Mouse (Mus musculus): Measurements from ENCODE around the gene Scin.
A peak's percentile ranks its signal among the peaks of the same experiment; 100 is the strongest.

Scin gene

DNA sequence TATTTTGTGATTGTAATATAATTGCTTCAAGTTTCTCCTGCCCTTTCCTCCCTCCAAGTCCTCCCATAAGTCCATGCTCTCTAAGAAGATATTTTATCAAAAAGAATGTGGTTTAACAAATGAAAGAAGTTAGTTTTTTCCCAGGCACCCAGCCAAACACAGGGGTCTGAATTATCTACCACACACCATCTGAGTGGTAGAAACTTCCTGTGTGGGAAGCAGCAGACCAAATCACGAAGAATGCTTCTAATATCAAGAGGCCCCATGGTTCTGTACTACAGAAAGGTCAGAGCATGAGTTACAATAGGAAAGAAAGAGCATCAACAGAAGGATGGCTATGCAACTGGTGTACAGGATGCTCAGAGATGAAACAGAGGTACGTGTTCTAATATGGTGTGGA is 25.9 kb downstream of the Scin start:
- no peak for DNase-seq (ENCODE audit: low spot score)

DNA sequence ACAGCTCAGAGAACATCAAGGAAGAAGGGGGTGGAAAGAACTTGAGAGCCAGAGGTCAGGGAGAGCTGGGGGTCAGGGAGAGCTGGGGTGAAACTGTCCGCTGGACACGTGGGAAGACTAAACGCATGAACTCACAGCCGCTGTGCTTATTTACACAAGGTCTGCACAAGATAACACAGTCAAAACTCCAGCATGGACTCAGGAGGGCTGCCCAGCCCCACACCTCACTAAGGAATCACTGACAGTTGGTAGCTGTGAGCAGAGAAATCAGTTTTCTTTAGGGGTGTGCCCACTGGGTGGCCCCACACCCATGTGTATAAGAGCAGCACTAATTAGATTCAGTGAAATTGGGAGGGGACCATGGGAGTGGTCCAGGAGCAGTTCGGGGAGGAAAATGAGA is 27.2 kb downstream of the Scin start:
- DNase-seq (ENCODE audit: low spot score): no peak

DNA sequence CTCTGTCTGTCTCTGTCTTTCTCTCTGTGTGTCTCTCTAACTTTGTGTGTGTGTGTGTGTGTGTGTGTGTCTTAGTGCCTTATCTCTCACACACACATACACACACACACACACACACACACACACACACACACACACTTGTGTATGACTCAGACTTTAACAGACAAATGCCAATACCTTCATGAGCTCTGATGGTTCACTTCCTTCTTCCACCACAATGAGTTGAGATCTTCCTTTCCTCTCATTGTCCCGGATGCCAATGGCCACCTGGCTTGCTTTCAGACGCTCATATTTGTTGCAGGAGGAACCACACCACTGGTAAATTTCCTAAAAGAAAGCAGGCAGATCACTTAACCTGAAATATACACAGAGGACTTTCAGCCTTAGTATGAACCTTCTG is 29.3 kb downstream of the Scin start:
- no peak for DNase-seq (ENCODE audit: low spot score)

DNA sequence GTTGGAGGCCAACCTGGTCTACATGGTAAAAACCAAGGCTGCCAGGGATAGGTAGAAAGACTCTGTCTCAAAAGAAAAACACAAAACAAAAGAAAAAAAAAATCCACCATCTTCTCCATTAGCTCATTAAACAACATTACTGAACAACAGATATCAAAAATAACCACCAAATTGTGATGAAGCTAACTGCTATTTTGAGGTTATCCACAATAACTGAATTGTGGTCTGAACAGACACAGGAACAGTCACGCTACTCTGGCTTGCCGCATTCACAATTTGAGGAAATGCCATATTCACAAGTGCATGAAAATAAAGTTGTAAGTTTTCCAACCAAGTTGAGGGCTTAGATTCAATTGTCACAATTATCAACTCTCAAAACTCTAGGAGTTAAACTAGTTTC is 31.7 kb downstream of the Scin start:
- DNase-seq (ENCODE audit: low spot score): no peak

DNA sequence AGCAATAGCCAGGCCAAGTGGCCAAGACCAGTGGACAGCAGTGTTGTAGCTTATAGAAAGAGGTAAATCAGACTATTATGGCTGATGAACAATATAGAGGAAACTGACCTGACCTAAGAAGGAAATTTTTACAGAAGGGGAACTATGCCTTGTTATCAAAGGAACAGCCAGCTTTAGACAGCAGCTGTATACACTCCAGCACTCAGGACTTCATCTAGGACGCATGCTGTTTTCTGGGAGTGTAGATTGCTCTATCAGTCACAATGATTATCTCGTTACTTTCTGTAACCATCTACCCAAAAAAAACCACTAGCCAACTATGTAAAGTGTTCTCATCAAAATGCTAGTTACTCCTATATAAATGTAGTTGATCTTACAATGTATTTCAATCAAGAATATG is 34.6 kb downstream of the Scin start:
- DNase-seq (ENCODE audit: low spot score): no peak

DNA sequence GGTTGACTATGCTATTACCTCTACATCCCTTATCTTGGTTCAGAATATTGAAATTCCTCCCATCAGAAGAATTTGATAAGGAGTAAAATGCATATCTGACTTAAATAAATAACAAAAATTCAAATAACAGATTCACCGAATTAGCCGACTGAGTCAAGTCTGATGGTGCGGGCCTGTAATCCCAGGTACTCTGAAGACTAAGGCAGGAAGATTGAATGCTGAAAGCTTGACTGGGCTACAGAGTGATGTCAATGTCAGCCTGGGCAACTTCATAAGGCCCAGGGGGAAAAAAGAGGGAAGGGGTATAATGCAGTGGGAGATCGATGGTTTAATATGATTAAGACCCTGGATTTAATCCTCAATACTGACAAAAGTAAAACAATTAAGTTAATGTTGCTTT is 36.6 kb downstream of the Scin start:
- DNase-seq (ENCODE audit: low spot score): no peak

DNA sequence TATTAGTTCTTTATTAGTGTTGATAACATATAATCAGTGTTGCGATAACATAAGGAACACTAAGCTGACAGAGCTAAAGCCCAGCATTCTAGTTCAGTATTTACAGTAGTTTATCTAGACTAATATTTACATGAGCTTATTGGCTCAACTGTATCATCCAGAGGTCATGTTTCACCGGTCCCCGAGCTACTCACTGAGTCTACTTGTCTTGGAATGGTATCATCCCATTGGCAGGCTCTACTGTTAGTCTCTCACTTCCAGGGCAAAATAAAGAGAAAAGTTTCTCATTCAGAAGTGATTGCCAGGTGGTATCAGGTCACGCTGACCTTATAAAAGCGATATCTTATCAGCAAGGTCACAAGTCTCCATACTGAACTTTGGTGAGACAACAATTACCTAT is 37.0 kb downstream of the Scin start:
- DNase-seq (ENCODE audit: low spot score): no peak

DNA sequence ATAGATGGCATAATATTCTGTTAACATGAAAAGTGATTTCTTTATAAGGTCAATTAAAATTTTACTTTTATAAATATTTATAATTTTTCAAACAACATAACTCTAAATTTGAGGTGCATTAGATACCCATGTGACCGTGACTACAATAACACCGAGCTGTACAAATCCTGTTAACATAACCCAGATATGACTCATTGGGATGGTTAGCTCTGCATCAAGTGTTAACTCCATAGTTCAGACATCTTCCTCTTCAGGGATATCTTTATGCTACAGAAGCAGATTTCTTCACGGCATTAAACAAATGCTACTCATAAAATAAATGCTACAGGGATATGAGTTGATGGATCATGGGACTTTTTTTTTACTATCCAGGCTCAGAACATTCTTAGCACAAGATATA is 37.6 kb downstream of the Scin start:
- no peak for DNase-seq (ENCODE audit: low spot score)

DNA sequence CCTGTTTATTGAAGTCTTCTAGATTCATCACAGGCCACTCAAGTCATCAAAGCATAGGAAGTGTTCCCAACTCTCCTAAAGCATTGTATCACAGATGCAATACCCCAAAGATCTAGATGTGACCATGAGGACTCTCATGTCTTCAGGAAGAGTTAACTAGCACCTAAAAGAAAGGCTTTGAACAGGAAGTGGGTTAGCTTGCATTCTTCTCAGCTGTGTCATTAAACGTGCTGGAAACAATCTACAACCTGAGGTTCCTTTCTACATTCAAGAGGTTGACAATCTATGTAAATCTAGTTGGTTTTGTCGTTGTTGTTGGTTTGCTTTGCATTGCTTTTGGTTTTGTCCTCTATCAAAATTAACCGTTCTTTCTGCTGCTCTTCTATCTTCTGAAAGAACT is 44.0 kb downstream of the Scin start:
- no peak for DNase-seq (ENCODE audit: low spot score)

DNA sequence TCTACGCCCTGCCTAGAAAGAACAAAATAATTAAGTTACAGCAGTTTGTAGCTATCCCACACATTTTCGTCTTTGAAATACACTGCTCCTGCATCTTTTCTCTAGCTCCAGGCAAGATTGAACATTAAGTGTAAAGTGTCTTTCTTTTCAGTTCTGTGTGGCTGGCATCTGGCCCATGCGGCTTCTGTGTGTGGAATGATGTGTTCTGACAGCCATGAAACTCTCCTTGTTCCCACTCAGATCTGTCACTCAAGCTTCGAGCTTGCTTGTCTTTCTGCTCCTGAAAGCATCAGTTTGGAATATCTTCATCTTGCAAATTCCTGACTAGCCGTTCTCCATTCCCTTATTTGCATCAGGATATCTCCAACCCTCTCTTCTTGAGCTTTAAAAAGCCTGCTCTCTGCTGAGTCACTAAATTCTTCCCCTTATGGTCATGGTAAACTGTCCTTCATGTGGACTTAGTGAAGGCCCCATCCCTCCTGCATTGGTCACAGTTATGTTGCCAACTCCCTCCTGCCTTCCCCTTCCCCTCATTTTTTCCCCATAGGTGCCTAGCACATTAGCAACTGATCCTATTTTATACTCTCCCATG is 48.2 kb downstream of the Scin start:
- no peak for DNase-seq (ENCODE audit: low spot score)

DNA sequence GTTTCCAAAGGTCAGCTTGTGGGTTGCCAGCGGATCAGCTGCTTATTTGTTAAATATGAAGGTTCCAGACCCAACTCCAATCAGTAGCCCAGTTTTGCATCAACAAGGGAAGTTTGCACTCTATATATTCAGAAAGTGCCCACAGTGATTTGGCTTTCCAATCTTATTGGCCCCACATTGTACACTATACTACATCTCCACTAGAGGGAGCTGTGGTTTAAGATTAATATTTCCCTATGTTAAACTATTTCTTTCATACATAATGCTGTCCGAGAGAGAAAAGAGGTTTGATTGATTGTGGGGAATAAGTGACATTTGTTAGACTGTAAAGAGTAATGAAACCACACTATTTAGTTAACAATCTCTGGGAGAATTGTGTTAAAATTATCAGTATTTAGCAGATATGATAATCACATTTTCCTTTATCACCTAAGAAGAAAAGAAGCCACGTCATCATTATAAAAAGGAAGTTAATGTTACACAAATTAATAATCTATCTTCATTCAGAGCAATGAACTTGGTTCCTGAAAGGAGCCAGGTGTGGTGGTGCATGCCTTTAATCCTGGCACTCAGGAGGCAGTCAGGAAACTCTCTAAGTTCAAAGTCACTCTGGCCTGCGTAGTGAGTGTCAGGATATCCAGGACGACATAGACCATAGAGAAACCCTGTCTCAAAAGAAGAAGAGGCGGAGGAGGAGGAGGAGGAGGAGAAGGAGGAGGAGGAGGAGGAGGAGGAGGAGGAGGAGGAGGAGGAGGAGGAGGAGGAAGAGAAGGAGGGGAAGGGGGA is 51.4 kb downstream of the Scin start:
- no peak for DNase-seq (ENCODE audit: low spot score)

DNA sequence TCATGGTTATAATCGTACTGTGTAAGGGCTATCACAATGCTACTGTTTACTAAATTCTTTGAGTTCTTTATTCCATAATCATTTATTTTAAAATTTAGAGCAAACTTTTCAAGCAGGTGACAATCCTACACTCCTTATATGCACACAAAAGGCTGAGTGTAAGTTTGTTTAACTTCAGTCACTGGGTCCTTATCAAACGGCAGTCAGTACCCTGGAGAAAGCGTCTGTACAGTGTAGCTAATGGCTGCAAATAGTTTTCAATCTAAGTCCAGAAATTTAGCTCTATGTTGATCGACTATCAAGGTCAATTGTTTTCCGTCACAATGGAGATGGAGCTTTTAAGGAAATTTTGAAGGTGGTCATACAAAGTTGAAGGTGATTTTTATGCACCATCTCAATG is 52.0 kb downstream of the Scin start:
- no peak for DNase-seq (ENCODE audit: low spot score)

DNA sequence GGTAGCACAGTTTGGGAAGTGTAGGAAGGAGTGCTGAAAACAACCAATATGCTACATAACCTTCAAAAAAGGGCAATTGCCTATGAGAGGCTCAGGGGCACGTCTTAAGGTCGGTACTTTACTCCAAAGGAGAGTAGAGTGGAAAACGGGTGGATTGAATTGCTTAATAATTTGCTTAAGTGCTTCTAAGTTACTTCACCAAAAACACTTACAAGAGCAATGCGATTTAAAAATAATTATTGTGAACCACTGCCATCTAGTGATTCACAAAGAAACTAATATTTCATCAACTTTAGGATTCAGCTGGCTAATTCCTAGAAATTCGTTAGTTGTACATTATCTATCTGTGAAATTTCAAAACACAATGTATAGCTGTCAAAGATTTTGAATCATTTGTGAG is 60.4 kb downstream of the Scin start:
- DNase-seq (ENCODE audit: low spot score): no peak

DNA sequence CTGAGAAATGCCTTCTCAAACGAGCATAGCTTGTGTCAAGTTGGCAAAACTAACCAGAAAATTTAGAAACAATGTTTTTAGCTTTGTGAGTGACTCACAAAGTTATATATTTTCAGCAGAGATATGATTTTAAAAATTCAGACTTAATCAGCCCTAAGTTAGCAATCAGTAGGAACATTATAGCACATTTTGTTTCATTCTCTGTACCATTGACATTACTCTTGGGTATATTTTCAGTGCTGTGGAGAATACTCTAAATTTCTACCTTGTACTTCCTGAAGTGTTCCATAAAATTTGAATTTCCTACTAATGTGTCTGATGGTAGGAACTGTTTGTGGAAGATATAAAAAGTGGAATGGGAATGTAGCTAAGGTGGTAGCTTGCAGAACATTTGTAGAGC is 87.0 kb downstream of the Scin start:
- no peak for DNase-seq (ENCODE audit: low spot score)

DNA sequence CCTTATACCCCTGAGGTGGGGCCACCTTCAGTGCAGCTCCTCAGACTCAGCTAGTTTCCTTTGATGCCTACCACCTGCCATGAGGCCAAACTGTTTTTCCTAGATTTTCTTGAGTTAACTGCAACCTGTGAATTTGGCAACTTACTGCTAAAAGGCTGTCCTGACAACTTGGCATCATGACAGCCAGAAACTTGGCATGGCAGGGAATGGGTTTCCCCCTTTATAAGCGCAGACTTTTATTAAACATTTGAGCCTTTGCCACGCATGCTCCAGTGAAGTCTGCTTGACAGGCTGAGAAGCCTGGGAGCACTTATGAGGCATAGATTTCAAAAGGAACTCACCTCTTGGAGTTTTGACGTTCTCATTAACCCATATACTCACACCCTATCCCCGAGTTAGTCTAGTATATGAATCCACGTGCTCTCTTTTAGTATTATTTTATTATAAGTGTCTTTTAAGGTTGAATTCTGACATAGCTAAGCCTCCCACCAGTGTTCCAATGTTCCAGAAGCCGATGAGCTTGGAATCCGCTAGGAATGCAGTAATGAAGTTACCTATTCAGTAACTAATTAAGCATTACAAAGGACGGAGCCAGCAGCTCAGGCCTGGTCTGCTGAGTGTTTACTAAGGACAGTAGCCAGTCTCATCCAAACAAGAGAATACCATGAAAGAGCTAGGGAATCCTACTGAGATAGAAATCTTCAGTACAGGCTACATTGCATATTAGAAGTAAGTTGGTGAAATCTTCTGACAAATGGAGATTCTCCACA is 90.0 kb downstream of the Scin start:
- no peak for DNase-seq (ENCODE audit: low spot score)

DNA sequence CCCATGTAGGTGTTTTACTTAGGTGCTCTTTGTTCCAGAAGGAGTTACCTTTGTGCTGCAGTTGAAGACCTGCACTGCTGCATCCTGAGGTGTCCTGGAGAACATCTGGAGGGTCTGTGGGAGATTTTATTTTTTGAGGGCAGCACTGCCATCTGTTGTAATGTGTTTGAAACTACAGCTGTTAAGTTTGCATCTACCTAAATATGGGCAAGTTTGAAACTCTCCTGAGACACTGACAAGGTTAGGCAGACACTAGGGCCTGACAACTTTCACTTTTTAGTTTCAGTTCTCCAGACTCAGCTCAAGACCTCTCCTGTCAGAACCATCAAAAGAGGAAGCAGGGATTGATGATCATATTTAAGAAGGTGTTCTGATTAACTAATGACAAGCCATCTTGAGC is 94.0 kb downstream of the Scin start:
- no peak for DNase-seq (ENCODE audit: low spot score)

DNA sequence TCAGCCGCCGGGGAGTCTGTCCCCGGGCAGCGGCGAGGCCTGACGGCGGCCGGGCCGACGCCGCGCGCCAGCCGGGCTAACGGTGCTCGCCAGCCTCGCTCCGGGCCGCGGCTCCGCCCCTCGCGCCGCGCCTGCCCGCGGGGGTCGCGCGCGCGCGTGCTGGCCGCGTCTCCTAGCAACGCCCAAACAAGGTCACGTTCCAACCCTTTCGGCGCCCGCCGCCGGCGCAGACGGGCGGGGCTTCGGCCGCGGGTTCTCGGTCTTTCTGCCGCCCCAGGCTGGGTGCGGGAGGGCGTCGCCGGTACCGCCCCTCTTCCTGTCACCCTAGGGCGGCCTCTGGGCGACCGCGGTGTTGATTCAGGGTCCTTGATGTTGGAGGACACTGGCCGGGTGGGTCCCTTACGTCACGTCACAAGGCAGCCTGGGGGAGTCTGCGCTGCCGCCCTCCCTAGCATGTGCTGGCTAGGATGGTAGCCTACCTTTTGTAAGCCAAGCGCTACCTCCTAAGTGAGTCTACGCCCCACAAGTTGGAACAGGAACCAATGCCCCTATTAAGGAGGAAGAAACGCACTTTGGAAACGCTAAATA is 96.1 kb downstream of the Scin start, which contains the start of gene Arl4a:
TSS of gene Arl4a (minus strand) at position 150 of the 588 bp plus-strand sequence.
- DNase-seq (ENCODE audit: low spot score): peak; percentile 80

DNA sequence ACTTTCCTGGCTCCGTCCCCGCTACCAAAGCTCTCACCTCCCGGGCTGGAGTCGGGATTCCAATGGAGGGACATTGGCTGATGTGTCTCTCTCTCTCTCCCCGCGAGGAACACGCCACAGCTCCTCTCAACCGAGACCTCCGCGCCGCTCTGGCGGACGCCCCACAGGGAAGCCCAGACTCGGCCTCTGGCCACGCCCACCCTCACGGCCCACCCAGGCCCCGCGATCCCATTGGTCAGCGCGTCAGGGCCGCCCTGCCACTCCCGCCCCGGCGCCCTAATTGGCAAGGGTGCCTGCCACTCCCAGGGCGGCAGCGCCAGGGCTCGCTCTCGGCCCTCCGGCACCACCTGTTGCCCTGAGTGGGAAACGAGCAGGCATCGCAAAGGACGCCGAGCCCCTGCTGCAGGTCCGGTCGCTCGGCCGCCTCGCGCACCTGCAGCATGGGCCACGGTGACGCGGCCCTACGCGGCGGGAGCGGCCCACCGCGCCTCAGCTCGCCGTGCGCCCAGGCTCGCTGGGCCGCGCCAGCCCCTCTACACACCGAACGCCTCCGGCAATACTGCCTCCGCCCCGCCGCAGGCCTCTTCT is 96.7 kb downstream of the Scin start:
- peak; percentile 98 for DNase-seq (ENCODE audit: low spot score)

DNA sequence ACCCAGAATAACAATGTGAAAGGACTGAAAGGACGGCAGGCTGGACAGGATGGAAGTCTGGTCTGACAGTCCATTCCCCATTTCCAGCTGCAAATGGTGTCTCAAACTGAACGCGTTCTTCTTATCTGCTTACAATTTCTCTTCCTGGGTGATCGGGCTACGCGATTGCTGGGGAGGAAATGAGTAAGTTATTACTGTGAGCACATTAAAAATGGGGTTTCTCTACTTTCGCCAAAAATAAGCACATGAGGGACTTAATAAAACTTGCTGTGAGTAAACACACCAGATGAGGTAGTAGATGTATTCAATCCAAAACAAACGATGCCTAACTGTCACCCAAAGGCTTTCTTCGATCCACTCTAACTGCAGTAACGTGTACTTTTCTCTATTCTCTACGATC is 97.4 kb downstream of the Scin start:
- DNase-seq (ENCODE audit: low spot score): no peak

DNA sequence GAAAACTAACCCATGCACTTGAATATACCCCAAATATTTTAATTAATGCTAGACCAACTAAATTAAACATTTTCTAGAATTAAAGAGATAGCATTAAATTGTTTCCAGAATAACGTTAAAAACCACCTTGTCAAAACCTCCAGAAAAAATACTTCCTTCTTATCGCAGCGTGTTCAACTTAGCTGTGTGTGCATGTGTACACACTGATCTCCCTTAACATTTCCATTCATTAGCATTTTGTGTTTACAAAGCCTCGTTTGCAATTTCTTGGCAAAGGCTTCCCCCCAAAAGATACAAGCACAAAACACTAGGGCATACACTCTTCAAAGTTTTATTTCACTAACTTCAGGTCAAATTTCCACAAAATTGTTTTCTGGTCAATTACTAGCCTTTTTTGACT is 98.5 kb downstream of the Scin start:
- no peak for DNase-seq (ENCODE audit: low spot score)

DNA sequence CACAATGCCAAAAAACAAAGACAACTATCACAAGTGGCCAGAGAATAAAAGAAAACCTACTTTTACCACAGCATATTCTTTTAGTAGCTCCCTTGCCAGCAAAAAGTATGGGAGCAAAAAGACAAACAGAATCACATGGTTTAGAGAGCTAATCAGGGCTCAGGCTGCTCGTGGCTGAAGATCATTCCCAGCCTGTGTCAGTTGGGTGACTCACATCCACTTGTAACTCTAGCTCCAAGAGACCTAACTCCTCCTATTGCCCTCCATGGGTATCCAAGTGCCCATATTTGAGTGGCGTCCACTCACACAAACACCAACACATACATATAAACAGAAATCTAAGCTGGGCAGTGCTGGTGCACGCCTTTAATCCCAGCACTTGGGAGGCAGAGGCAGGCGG is 104.8 kb downstream of the Scin start:
- no peak for DNase-seq (ENCODE audit: low spot score)

DNA sequence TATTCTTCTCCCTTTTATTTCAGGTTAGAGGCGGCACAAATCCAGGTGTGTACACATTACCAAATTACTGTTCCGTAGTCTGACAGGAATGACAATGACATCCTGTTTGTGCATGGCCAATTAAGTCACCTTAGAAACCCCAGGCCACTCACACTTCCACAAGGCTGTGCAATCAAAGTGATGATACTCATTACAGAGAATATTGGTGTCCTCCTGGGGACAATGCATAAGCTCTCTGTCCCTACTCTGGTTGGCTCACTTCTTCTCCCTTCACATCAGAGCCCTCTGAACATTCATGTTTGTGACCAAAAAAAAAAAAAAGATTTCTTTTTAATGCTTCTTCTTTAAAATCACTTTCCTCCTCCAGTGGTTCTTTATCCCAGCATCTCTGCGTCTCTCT is 106.2 kb downstream of the Scin start:
- DNase-seq (ENCODE audit: low spot score): no peak

DNA sequence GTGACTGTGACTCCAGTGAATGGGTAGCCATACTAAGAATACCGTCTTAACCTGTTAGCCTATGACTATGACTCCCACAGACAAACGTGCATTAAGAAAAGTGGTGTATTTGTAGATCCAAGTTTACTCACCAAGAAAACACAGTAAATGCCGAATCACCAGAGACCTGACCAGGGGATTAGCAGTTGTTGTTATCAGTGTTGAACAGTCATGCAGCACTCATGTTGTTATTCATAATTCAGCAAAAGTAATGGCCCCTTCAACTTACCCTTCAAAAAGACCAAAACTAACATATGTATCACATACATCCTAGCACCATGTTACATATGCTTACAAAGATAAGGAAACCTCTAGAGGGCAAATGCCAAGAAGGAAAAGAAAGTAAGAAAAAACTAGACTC is 106.6 kb downstream of the Scin start:
- no peak for DNase-seq (ENCODE audit: low spot score)
